Mouse (Mus musculus) olfactory bulb, adult 2 months (tissue): Measurements from ENCODE around the gene Pten. TPM values are rescaled to one million over a fixed set of nuclear protein-coding genes. Genes with fewer than 3 reads are reported as not detected.
"Not testable (repeated sequence)": the region's sequence is repeated elsewhere in the genome, so short reads cannot be mapped to it uniquely, and the experiment has no call there.

Experiments used
- H3K27ac ChIP-seq: fragments of 200-500 bp; 2 replicates; pipeline ENCODE4 v1.5.1; 2012; ENCODE audit warnings: low read depth, low read length; ENCODE audit not compliant: insufficient read depth
- H3K4me1 ChIP-seq: fragments of 200-500 bp; 2 replicates; pipeline ENCODE4 v1.6.1; 2012; ENCODE audit warnings: low read length; ENCODE audit not compliant: control insufficient read depth, insufficient read depth
- H3K4me3 ChIP-seq: fragments of 200-500 bp; 2 replicates; pipeline ENCODE4 v1.5.1; 2012; ENCODE audit warnings: mild to moderate bottlenecking, low read depth, low read length, moderate library complexity; ENCODE audit not compliant: insufficient read depth
- CTCF ChIP-seq: fragments of 200-500 bp; IDR thresholded peaks from 2 replicates; pipeline ENCODE4 v1.5.1; 2012; ENCODE audit warnings: low read depth, mild to moderate bottlenecking, low read length, moderate library complexity; ENCODE audit not compliant: insufficient read depth
- POLR2A ChIP-seq: fragments of 200-500 bp; IDR thresholded peaks from 2 replicates; pipeline ENCODE4 v1.6.1; 2012; ENCODE audit warnings: mild to moderate bottlenecking, low read depth, low read length, moderate library complexity; ENCODE audit not compliant: insufficient read depth
- WGBS: fragments of 180-500 bp; shearing (Covaris S2); methylation state at CpG from one replicate; pipeline ENCODE4 v1.1.7; 2018; 5-methylcytosine and 5-hydroxymethylcytosine counted together
- polyA plus RNA-seq: library from polyadenylated mRNA; stranded (reverse); fragments of >200 nt; gene quantifications from 2 replicates; pipeline ENCODE4 v1.2.4, GENCODE M21; 2012; ENCODE audit warnings: low replicate concordance; ENCODE audit not compliant: missing spikeins, insufficient read depth, insufficient read length

Gene Pten
- polyA plus RNA-seq, 1 experiment, result 127 TPM

- Histone ChIP-seq H3K4me3 (no peak overlapping the region), H3K27ac (no peak overlapping the region), H3K4me1 (peaks cover 9% of the 10 kb centered on the region)
- no peak for TF ChIP-seq CTCF
- TF ChIP-seq POLR2A, result no peak
- WGBS, result 4% methylated on average over 6 of the region's 6 CpGs
Measured at GRCm38 (mm10) chr19:32792610-32793009, 35.3 kb downstream of the Pten start.

GRCm38 (mm10) chr19:32793901-32794300 is 36.6 kb downstream of the Pten start:
- Histone ChIP-seq H3K27ac (no peak overlapping the region), H3K4me1 (peaks cover 5% of the 10 kb centered on the region; the same call in 1 of the 2 replicates), H3K4me3 (no peak overlapping the region)
- no peak for TF ChIP-seq CTCF
- TF ChIP-seq POLR2A, result no peak

- TF ChIP-seq CTCF, result no peak
- TF ChIP-seq POLR2A, result no peak
- 54% methylated on average over 2 of the region's 2 CpGs for WGBS
- H3K27ac ChIP-seq, result no peak overlapping the region
- H3K4me3 ChIP-seq, result no peak overlapping the region
- H3K4me1 ChIP-seq, result no peaks in the 10 kb centered on the region
Measured at GRCm38 (mm10) chr19:32800557-32800956, 43.3 kb downstream of the Pten start.

GRCm38 (mm10) chr19:32804703-32805102 is 47.4 kb downstream of the Pten start:
- 64% methylated on average over 4 of the region's 4 CpGs for WGBS
- H3K4me3 ChIP-seq, result no peak overlapping the region
- no peak overlapping the region for H3K27ac ChIP-seq
- no peak for TF ChIP-seq CTCF
- no peak for TF ChIP-seq POLR2A
- H3K4me1 ChIP-seq, result peaks cover 2% of the 10 kb centered on the region

- Histone ChIP-seq H3K4me3 (no peak overlapping the region), H3K4me1 (peaks cover 2% of the 10 kb centered on the region), H3K27ac (no peak overlapping the region)
- 85% methylated on average over 2 of the region's 2 CpGs for WGBS
- TF ChIP-seq CTCF (no peak), POLR2A (no peak)
Measured at GRCm38 (mm10) chr19:32807610-32808009, 50.3 kb downstream of the Pten start.

- Histone ChIP-seq H3K27ac (no peak overlapping the region), H3K4me1 (peaks cover 2% of the 10 kb centered on the region), H3K4me3 (no peak overlapping the region)
- WGBS, result 51% methylated on average over 6 of the region's 6 CpGs
- no peak for TF ChIP-seq POLR2A
- TF ChIP-seq CTCF, result no peak
Measured at GRCm38 (mm10) chr19:32808690-32809089, 51.4 kb downstream of the Pten start.

- Histone ChIP-seq H3K27ac (no peak overlapping the region), H3K4me1 (peaks cover 2% of the 10 kb centered on the region), H3K4me3 (no peak overlapping the region)
- 55% methylated on average over 3 of the region's 3 CpGs for WGBS
- no peak for TF ChIP-seq POLR2A
- no peak for TF ChIP-seq CTCF
Measured at GRCm38 (mm10) chr19:32809117-32809516, 51.8 kb downstream of the Pten start.

- WGBS, result 34% methylated on average over 4 of the region's 4 CpGs
- H3K27ac ChIP-seq, result no peak overlapping the region
- TF ChIP-seq CTCF, result no peak
- TF ChIP-seq POLR2A, result no peak
- no peaks in the 10 kb centered on the region for H3K4me1 ChIP-seq
- no peak overlapping the region for H3K4me3 ChIP-seq
Measured at GRCm38 (mm10) chr19:32818759-32819158, 61.5 kb downstream of the Pten start.

GRCm38 (mm10) chr19:32822959-32823358 is 65.7 kb downstream of the Pten start:
- WGBS, result no CpG with 5 or more reads among the region's 7 CpGs
- not testable (repeated sequence) for H3K27ac ChIP-seq, H3K4me1 ChIP-seq, H3K4me3 ChIP-seq

- no peak overlapping the region for H3K27ac ChIP-seq
- WGBS, result 81% methylated on average over 4 of the region's 4 CpGs
- no peak for TF ChIP-seq CTCF
- no peak for TF ChIP-seq POLR2A
- no peak overlapping the region for H3K4me3 ChIP-seq
- no peaks in the 10 kb centered on the region for H3K4me1 ChIP-seq
Measured at GRCm38 (mm10) chr19:32826616-32827015, 69.3 kb downstream of the Pten start.
